ENCODE assay signal across 8 mouse cellular contexts in genomic region chr4:59188802-59189545, GRCm38 (mm10). TPM values are rescaled to one million over a fixed set of nuclear protein-coding genes. Genes with fewer than 3 reads are reported as not detected.
DNase-seq lines count a peak whose midpoint lies in the region; ATAC-seq and TF ChIP-seq lines count a peak whose summit lies in the region.

Gene Ugcg, plus strand, starts transcription at chr4:59189257.

- H3K4me1 ChIP-seq in G1E (ENCODE audit: insufficient read depth, low read depth, low read length), result peaks cover 46% of the 10 kb centered on the region
- H3K4me1 ChIP-seq in forebrain, postnatal 0 days (ENCODE audit: insufficient read depth), result peaks cover 4% of the 10 kb centered on the region; the same call in 1 of the 2 replicates
- H3K4me1 ChIP-seq in lung, embryonic 15.5 days, result peaks cover 11% of the 10 kb centered on the region
- peaks cover 7% of the 10 kb centered on the region for H3K4me1 ChIP-seq in thymus, adult 2 months (replicated peaks; ENCODE audit: control insufficient read depth, insufficient read depth, low read length)

- WGBS in forebrain, postnatal 0 days, result under 1% methylated on average over 68 of the region's 99 CpGs
- WGBS in lung, embryonic 15.5 days, result under 1% methylated on average over 24 of the region's 99 CpGs
- WGBS in thymus, adult 2 months, result 4% methylated on average over 94 of the region's 99 CpGs

- no peak for TF ChIP-seq POLR2A in thymus, adult 2 months (IDR thresholded peaks at IDR 0.05; ENCODE audit: control insufficient read depth, extremely low read depth, insufficient read depth, low read length, poor library complexity)

- intact Hi-C loops in heart, postnatal 36 days (cut with DNase I), result loop anchor here (2.0 to 10.0 kb wide), 3 partner anchors 152 to 386 kb away; partner anchors contain the start of gene Ptbp3

- peak within 1 kb of the TSS; percentile 94 for H3K9ac ChIP-seq in forebrain, postnatal 0 days
- peak within 1 kb of the TSS; percentile 96 for H3K9ac ChIP-seq in lung, embryonic 15.5 days

- peaks cover 12% of the 10 kb centered on the region for H3K36me3 ChIP-seq in G1E (replicated peaks)
- no peaks in the 10 kb centered on the region for H3K36me3 ChIP-seq in forebrain, postnatal 0 days (ENCODE audit: insufficient read depth)
- no peaks in the 10 kb centered on the region for H3K36me3 ChIP-seq in lung, embryonic 15.5 days
- no peaks in the 10 kb centered on the region for H3K36me3 ChIP-seq in thymus, adult 2 months (ENCODE audit: control insufficient read depth, insufficient read depth, low read length)

- H3K4me3 ChIP-seq in G1E (ENCODE audit: low read depth, low read length), result peak within 1 kb of the TSS; percentile 99
- H3K4me3 ChIP-seq in forebrain, postnatal 0 days (ENCODE audit: low read depth, low read length), result peak within 1 kb of the TSS; percentile 83
- H3K4me3 ChIP-seq in lung, embryonic 15.5 days, result peak within 1 kb of the TSS; percentile 85
- peak within 1 kb of the TSS; percentile 91 for H3K4me3 ChIP-seq in thymus, adult 2 months (ENCODE audit: control insufficient read depth, insufficient read depth, low read length)

- peak; percentile 79 for DNase-seq in G1E (ENCODE audit: low spot score)
- peak; percentile 80 to 90 for DNase-seq in cerebellum, adult 18-20 months
- DNase-seq in forebrain, postnatal 0 days, result peak; percentile 91
- DNase-seq in heart, postnatal 36 days, result peak; percentile 79 to 88
- peak; percentile 23 to 46 for DNase-seq in layer of hippocampus, adult 8-10 months (ENCODE audit: low spot score in 2 of 2)
- DNase-seq in ovary, adult 18-20 months (ENCODE audit: low spot score), result peak; percentile 72
- peak; percentile 76 for DNase-seq in thymus, adult 2 months

- no peaks in the 10 kb centered on the region for H3K9me3 ChIP-seq in G1E (replicated peaks)
- no peaks in the 10 kb centered on the region for H3K9me3 ChIP-seq in forebrain, postnatal 0 days (ENCODE audit: low read length)
- no peaks in the 10 kb centered on the region for H3K9me3 ChIP-seq in lung, embryonic 15.5 days

- H3K27me3 ChIP-seq in G1E (ENCODE audit: insufficient read depth, low read length), result no peaks in the 10 kb centered on the region
- H3K27me3 ChIP-seq in forebrain, postnatal 0 days (ENCODE audit: insufficient read depth, low read length), result no peaks in the 10 kb centered on the region
- no peaks in the 10 kb centered on the region for H3K27me3 ChIP-seq in lung, embryonic 15.5 days
- H3K27me3 ChIP-seq in thymus, adult 2 months (ENCODE audit: control insufficient read depth, insufficient read depth, low read length), result no peaks in the 10 kb centered on the region

- peak; percentile 9; the same call in 1 of the 2 replicates for ATAC-seq in G1E (ENCODE audit: extremely low read depth, insufficient number of reproducible peaks, low FRiP score, poor library complexity, severe bottlenecking)
- peak; percentile 92 for ATAC-seq in forebrain, postnatal 0 days
- peak; percentile 92 for ATAC-seq in lung, embryonic 15.5 days (ENCODE audit: borderline replicate concordance, extremely low read depth, low FRiP score, low TSS enrichment)

- H3K4me2 ChIP-seq in forebrain, postnatal 0 days (ENCODE audit: low read depth), result peak within 1 kb of the TSS; percentile 55
- H3K4me2 ChIP-seq in lung, embryonic 15.5 days, result peak within 1 kb of the TSS; percentile 64

- TF ChIP-seq CTCF in G1E (IDR thresholded peaks at IDR 0.05; ENCODE audit: low read depth, low read length), result no peak
- no peak for TF ChIP-seq CTCF in forebrain, postnatal 0 days (IDR thresholded peaks at IDR 0.05; ENCODE audit: low read depth)
- TF ChIP-seq CTCF in thymus, adult 2 months (IDR thresholded peaks at IDR 0.05; ENCODE audit: borderline replicate concordance, control insufficient read depth, extremely low read depth, insufficient read depth, low read length, poor library complexity), result peak; percentile 24; the same call in 1 of the 2 replicates

- peak within 1 kb of the TSS; percentile 99 for H3K27ac ChIP-seq in forebrain, postnatal 0 days (ENCODE audit: low read depth, low read length)
- peak within 1 kb of the TSS; percentile 97 for H3K27ac ChIP-seq in lung, embryonic 15.5 days
- peak within 1 kb of the TSS; percentile 89 for H3K27ac ChIP-seq in thymus, adult 2 months (ENCODE audit: control insufficient read depth, insufficient read depth, low read length)

RNA-seq across cellular contexts. Expression of gene Ugcg, which starts in this region (rescaled TPM):
- total RNA-seq in G1E (2014; fragmentation: Nextera tagmentation) (622 and 664 TPM in 2 replicates), G1E (2017) (341 and 382 TPM in 2 replicates)
- polyA plus RNA-seq in G1E (2012), result 142 and 168 TPM in 2 replicates
- total RNA-seq in forebrain, postnatal 0 days (2014; rRNA removed), result 52.7 and 66.4 TPM in 2 replicates
- 12.9 and 18.5 TPM in 2 replicates for polyA plus RNA-seq in forebrain, postnatal 0 days (2015; fragmentation: Nextera tagmentation; extraction: Ambion mirVana)
- 10 to 100 TPM; 15.4 to 16.2 TPM for total RNA-seq in heart, postnatal 36 days (2021)
- total RNA-seq in layer of hippocampus, adult 8-10 months (2022), result 10 to 100 TPM; 62.9 to 68.4 (median 66.4) TPM
- polyA plus RNA-seq in lung, embryonic 15.5 days (2015; fragmentation: Nextera tagmentation; extraction: Ambion mirVana), result 10.0 and 12.1 TPM in 2 replicates
- 47.0 and 84.3 TPM in 2 replicates for polyA plus RNA-seq in thymus, adult 2 months (2012; rRNA removed)

Comparison
In these comparisons a context has a peak if more than half of its experiments do, and no peak if none do; other contexts are left out.
1. Peak in every context shown above with its lines: DNase-seq, ATAC-seq, H3K4me3 ChIP-seq and H3K27ac ChIP-seq.
2. ATAC-seq: peak in every context shown above with its lines; median percentile 92 in forebrain, postnatal 0 days; 92 in lung, embryonic 15.5 days; 9 in G1E.
3. DNase-seq: peak in every context shown above with its lines; median percentile 91 in forebrain, postnatal 0 days; 85 in cerebellum, adult 18-20 months; 84 in heart, postnatal 36 days; 79 in G1E; 76 in thymus, adult 2 months; 72 in ovary, adult 18-20 months; 34 in layer of hippocampus, adult 8-10 months.